Mouse (Mus musculus): ENCODE measurements around the gene Mmp24.

Mmp24 gene

DNA sequence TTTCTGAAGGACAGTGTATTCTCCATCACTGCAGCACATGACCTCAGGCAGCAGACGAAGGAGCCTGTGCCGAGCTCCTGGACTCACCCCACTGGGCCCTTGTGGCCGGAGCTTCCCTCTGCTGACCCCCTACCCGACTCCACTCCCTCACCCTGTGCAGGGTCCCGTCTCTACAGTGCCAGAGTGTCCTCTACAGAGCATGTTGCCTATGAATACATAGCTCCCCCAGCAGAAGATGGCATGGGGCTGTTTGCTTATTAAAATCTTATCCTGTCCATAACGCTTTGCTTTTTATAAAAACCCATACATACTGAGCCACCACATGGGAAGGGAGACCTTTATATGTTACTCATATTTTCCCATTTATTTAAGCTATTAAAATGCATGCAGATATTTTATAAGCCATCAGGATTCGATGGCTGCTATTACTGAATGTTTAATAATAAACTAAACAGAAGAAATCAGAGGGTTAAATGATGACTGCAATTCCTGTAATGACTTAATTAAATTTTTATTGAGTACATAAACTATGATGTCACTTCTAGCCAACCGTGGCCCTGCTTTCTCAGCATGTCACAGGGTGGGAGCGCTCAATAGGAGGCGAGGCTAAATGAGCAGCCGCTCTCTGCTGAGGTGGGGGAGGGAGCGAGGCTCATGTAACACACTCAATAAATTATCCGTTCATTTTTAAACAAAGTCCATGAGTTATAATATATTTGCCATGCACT is 87.6 kb downstream of the Mmp24 start:
- peak in 1 of 2 experiments; percentile 28 for DNase-seq

DNA sequence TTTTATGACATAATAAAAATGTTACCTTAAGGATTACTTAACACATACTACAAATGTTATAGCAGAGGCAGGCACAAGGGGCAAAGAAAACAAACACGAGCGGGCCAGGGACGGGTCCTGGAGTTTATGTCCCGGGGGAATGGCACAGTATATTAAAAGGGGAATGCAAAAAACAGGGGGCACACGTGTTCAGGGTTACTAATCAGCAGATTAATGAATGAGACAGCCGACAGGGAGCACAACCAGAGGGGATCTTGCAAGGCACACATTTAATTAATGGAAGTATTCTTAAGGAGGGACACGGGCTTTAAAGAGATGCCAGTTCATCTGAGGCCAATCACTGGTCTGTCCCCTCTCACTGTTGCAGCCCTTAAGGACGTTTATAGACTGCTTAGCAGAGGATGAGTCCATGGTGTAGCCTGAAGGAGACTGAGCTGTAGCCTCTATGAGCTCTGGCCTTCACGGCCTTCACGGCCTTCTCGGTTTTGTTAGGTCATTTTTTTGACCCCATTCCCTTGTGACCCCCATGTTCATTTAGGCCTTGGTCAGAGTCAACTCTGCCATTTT is 88.2 kb downstream of the Mmp24 start:
- DNase-seq, result no peak
